Mouse (Mus musculus) heart, embryonic 13.5 days (tissue): ENCODE measurements around the gene Ccdc71. TPM values are rescaled to one million over a fixed set of nuclear protein-coding genes. Genes with fewer than 3 reads are reported as not detected.

Source experiments
- ATAC-seq: fragments of 200-750 bp; cut with Nextera tagmentation; 2 replicates; pipeline ENCODE4 v1.8.0; 2017; ENCODE audit warnings: moderate TSS enrichment; ENCODE audit not compliant: insufficient number of reproducible peaks, low FRiP score, low TSS enrichment; ENCODE audit errors: extremely low read depth
- H3K27ac ChIP-seq: fragments of 300-500 bp; sonication (generic); replicated peaks from 2 replicates; pipeline ENCODE4 v1.5.1; 2015; ENCODE audit warnings: moderate library complexity, mild to moderate bottlenecking, inconsistent platforms
- H3K27me3 ChIP-seq: fragments of 300-500 bp; sonication (generic); replicated peaks from 2 replicates; pipeline ENCODE4 v1.6.1; 2015; ENCODE audit warnings: mild to moderate bottlenecking, inconsistent platforms
- H3K36me3 ChIP-seq: fragments of 300-500 bp; sonication (generic); 2 replicates; pipeline ENCODE4 v1.6.1; 2015; ENCODE audit warnings: mild to moderate bottlenecking, inconsistent platforms
- H3K4me1 ChIP-seq: fragments of 300-500 bp; sonication (generic); 2 replicates; pipeline ENCODE4 v1.6.1; 2015; ENCODE audit warnings: inconsistent platforms
- H3K4me2 ChIP-seq: fragments of 300-500 bp; sonication (generic); 2 replicates; pipeline ENCODE4 v1.6.1; 2015; ENCODE audit warnings: inconsistent platforms, mild to moderate bottlenecking, moderate library complexity
- H3K4me3 ChIP-seq: fragments of 300-500 bp; sonication (generic); 2 replicates; pipeline ENCODE4 v1.5.1; 2015; ENCODE audit warnings: moderate library complexity, mild to moderate bottlenecking, inconsistent platforms
- H3K9ac ChIP-seq: fragments of 300-500 bp; sonication (generic); 2 replicates; pipeline ENCODE4 v1.6.1; 2015; ENCODE audit warnings: inconsistent platforms, mild to moderate bottlenecking, moderate library complexity
- H3K9me3 ChIP-seq: fragments of 300-500 bp; sonication (generic); 2 replicates; pipeline ENCODE4 v1.6.1; 2016; ENCODE audit warnings: inconsistent platforms
- WGBS: fragments of 180-500 bp; shearing (Covaris S2); methylation state at CpG from one replicate; pipeline ENCODE4 v1.1.7; 2015; ENCODE audit warnings: mixed read lengths; 5-methylcytosine and 5-hydroxymethylcytosine counted together
- polyA plus RNA-seq: library from polyadenylated mRNA; unstranded; fragments of >200 nt; fragmentation: Nextera tagmentation; extraction: Ambion mirVana; gene quantifications from 2 replicates; pipeline ENCODE4 v1.2.1, GENCODE M21; 2015

The Ccdc71 gene
- polyA plus RNA-seq, 1 experiment from 2014 or later, result 42.7 TPM

DNA sequence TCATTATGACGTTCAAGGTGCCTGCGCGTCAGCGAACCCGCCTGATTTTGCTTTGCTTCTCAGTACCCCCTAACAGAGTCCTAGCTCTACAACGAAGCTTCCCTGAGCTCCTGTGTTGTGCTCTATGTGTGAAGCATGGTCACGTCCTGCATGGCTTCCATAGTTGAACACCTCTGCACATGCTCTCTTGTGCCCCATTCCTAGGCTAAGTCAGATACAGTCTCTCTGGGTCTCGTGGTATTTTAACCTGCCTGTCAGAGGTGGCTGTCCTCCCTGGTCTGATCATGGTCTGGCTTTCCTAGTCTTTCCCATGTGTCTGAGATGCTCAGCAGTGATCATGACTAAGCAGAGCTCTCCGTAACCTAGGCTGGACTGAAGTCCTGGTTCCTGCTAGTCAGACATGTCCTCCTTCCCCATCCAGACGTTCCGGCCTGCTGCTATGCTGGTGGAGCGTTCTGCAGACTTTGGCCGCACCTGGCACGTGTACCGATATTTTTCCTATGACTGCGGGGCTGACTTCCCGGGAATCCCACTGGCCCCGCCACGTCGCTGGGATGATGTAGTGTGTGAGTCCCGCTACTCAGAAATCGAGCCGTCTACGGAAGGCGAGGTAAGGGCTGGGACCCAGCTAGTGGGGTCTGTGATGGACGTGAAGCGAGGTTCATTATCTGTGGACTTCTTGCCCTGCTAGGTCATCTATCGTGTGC, 20.6 kb downstream of the Ccdc71 start:
- peak overlapping the region; percentile 73 for H3K27ac ChIP-seq
- ATAC-seq, result no peak
- WGBS, result 82% methylated on average over 28 of the region's 28 CpGs

DNA sequence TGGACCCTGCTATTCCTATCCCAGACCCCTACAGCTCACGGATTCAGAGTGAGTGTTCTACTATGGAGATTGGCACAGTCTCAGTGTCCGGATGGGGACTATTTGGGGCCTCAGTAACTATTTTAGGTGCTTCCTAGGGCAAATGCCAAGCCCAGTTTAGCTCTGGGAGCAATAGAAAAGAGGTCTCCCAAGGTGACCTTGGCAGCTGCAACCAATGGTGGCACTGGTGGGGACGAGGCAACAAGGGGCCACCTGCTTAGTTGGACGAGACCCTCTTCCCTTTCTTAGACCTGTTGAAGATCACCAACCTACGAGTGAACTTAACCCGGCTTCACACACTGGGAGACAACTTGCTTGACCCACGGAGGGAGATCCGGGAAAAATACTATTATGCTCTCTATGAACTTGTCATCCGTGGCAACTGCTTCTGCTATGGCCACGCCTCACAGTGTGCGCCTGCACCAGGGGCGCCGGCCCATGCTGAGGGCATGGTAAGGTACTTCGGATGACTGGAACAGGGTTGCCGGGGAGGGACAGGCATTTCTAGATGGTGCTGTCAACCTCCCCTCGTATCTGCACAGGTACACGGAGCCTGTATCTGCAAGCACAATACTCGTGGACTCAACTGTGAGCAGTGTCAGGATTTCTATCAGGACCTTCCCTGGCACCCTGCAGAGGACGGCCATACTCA, 21.3 kb downstream of the Ccdc71 start:
- H3K9me3 ChIP-seq, result no peaks in the 10 kb centered on the region
- H3K27ac ChIP-seq, result peak overlapping the region; percentile 73
- WGBS, result 77% methylated on average over 19 of the region's 19 CpGs
- no peaks in the 10 kb centered on the region for H3K27me3 ChIP-seq
- peak overlapping the region; percentile 97 for H3K4me2 ChIP-seq
- H3K4me3 ChIP-seq, result peak overlapping the region; percentile 73; the same call in 1 of the 2 replicates
- no peak for ATAC-seq
- H3K9ac ChIP-seq, result peak overlapping the region; percentile 92
- H3K4me1 ChIP-seq, result peaks cover 35% of the 10 kb centered on the region
- peaks cover 59% of the 10 kb centered on the region for H3K36me3 ChIP-seq

More for the DNA sequence above, 20.6 kb downstream of the Ccdc71 start:
- Histone ChIP-seq H3K4me1 (peaks cover 35% of the 10 kb centered on the region), H3K9me3 (no peaks in the 10 kb centered on the region), H3K4me2 (peak overlapping the region; percentile 97), H3K27me3 (no peaks in the 10 kb centered on the region), H3K4me3 (peak overlapping the region; percentile 73), H3K9ac (peak overlapping the region; percentile 92), H3K36me3 (peaks cover 52% of the 10 kb centered on the region)

DNA sequence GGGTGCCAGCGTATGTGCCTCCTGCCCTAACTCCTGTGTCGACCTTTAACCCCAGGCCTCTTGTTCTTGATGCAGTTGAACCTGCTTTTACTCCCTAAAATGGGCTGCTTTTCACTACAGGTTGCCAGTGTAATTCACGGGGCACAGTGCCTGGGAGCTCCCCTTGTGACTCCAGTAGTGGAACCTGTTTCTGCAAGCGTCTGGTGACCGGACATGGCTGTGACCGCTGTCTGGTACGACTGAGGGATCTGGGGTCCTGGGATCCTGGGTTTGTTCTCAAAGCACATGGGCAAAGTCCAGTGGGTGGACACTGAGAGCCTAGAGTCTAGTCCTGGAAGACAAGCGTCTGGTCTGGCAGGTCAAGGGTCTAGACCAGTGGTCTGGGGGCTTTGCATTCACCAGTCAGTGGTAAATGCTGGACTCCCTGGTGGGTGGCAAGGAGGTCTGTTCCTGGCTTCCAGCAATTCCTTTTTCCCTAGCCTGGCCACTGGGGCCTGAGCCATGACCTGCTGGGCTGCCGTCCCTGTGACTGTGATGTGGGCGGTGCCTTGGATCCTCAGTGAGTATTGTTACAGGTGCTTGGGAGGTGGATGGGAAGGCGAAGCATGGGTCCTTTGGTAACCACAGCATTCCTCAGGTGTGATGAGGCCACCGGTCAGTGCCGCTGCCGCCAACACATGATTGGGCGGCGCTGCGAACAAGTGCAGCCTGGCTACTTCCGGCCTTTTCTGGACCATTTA, 22.9 kb downstream of the Ccdc71 start:
- Histone ChIP-seq H3K4me2 (no peak overlapping the region), H3K36me3 (peaks cover 75% of the 10 kb centered on the region), H3K27ac (no peak overlapping the region), H3K27me3 (no peaks in the 10 kb centered on the region), H3K9ac (no peak overlapping the region), H3K4me3 (no peak overlapping the region), H3K4me1 (peaks cover 33% of the 10 kb centered on the region), H3K9me3 (no peaks in the 10 kb centered on the region)
- ATAC-seq, result no peak
- 90% methylated on average over 18 of the region's 18 CpGs for WGBS

DNA sequence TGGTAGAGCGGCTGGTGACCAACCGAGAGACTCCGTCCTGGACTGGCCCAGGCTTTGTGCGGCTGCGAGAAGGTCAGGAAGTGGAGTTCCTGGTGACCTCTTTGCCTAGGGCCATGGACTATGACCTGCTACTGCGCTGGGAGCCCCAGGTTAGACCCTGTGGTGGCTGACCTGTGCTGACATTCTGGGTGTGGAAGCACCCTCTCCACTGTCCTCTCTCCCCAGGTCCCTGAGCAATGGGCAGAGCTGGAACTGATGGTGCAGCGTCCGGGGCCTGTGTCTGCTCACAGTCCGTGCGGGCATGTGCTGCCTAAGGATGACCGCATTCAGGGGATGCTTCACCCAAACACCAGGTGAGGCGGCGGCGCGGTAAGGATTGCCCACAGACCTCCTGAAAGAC, 23.7 kb downstream of the Ccdc71 start:
- H3K27ac ChIP-seq, result no peak overlapping the region
- H3K9ac ChIP-seq, result no peak overlapping the region
- peaks cover 31% of the 10 kb centered on the region for H3K4me1 ChIP-seq
- H3K4me2 ChIP-seq, result no peak overlapping the region
- WGBS, result 89% methylated on average over 15 of the region's 15 CpGs
- no peak overlapping the region for H3K4me3 ChIP-seq
- H3K9me3 ChIP-seq, result no peaks in the 10 kb centered on the region
- no peak for ATAC-seq
- no peaks in the 10 kb centered on the region for H3K27me3 ChIP-seq
- H3K36me3 ChIP-seq, result peaks cover 83% of the 10 kb centered on the region

DNA sequence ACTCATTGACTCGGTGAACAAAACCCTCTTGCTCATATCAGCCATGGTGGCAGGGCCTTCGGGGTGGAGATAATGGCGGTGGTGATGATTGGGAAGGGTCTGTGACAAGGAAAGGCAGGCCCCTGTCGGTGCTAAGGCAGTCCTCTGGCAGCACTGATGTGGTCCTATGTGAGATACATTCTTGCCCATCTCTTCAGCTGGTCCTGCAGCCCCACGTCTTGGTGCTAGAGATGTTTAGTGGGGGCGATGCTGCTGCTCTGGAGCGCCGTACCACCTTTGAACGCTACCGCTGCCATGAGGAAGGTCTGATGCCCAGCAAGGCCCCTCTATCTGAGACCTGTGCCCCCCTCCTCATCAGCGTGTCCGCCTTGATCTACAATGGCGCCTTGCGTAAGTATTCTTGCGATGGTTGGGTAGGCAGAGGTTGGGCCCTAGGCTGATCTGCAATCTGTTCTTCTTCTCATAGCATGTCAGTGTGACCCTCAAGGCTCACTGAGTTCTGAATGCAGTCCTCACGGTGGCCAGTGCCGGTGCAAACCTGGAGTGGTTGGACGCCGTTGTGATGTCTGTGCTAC, 25.1 kb downstream of the Ccdc71 start:
- Histone ChIP-seq H3K36me3 (peaks cover 95% of the 10 kb centered on the region), H3K4me2 (no peak overlapping the region), H3K4me1 (peaks cover 26% of the 10 kb centered on the region), H3K9ac (no peak overlapping the region), H3K4me3 (no peak overlapping the region), H3K27ac (no peak overlapping the region), H3K27me3 (no peaks in the 10 kb centered on the region), H3K9me3 (no peaks in the 10 kb centered on the region)
- no peak for ATAC-seq
- 89% methylated on average over 19 of the region's 19 CpGs for WGBS

DNA sequence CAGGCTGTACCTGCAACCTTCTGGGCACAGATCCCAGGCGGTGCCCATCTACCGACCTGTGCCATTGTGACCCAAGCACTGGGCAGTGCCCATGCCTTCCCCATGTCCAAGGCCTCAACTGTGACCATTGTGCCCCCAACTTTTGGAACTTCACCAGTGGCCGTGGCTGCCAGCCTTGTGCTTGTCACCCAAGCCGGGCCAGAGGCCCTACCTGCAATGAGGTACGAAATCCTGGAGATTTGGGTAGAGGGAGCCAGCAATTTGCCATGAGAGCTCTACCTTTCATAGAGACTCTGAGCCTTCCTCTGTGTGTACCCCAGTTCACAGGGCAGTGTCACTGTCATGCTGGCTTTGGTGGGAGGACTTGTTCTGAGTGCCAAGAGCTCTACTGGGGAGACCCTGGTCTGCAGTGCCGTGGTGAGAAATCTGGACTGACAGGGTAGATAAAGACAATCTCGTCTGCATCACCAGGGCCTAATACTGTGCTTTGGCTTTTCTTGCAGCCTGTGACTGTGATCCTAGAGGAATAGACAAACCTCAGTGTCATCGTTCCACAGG, 26.7 kb downstream of the Ccdc71 start:
- no peak overlapping the region for H3K4me3 ChIP-seq
- peaks cover 17% of the 10 kb centered on the region for H3K4me1 ChIP-seq
- no peak for ATAC-seq
- H3K27ac ChIP-seq, result no peak overlapping the region
- H3K4me2 ChIP-seq, result no peak overlapping the region
- H3K27me3 ChIP-seq, result no peaks in the 10 kb centered on the region
- WGBS, result 86% methylated on average over 8 of the region's 8 CpGs
- H3K36me3 ChIP-seq, result peaks cover 85% of the 10 kb centered on the region
- H3K9ac ChIP-seq, result no peak overlapping the region
- H3K9me3 ChIP-seq, result no peaks in the 10 kb centered on the region

DNA sequence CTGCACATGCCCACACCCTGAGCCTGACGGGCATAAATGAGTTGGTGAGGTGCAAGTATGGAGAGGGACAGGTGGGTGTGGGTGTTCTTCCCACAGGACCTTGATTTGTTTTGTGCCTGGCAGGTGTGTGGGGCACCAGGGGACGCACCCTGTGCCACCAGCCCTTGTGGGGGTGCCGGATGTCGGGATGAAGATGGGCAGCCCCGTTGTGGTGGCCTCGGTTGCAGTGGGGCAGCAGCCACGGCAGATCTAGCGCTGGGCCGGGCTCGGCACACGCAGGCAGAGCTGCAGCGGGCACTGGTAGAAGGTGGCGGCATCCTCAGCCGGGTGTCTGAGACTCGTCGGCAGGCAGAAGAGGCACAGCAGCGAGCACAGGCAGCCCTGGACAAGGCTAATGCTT, 28.1 kb downstream of the Ccdc71 start:
- ATAC-seq, result no peak
- Histone ChIP-seq H3K27me3 (no peaks in the 10 kb centered on the region), H3K27ac (no peak overlapping the region), H3K4me3 (no peak overlapping the region), H3K36me3 (peaks cover 85% of the 10 kb centered on the region), H3K4me2 (no peak overlapping the region), H3K4me1 (peaks cover 20% of the 10 kb centered on the region), H3K9me3 (no peaks in the 10 kb centered on the region), H3K9ac (no peak overlapping the region)
- WGBS, result 87% methylated on average over 17 of the region's 17 CpGs

DNA sequence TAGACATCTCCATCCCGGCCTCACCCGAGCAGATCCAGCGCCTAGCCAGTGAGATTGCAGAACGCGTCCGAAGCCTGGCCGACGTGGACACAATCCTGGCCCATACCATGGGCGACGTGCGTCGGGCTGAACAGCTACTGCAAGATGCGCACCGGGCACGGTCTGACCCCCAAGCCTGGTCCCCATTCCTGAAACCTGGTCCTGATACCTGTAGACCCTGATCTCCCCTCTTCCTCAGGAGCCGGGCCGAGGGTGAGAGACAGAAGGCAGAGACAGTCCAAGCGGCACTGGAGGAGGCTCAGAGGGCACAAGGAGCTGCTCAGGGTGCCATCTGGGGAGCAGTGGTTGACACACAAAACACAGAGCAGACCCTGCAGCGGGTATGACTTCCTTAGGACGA, 28.9 kb downstream of the Ccdc71 start:
- peak overlapping the region; percentile 99; the same call in 1 of the 2 replicates for H3K9ac ChIP-seq

DNA sequence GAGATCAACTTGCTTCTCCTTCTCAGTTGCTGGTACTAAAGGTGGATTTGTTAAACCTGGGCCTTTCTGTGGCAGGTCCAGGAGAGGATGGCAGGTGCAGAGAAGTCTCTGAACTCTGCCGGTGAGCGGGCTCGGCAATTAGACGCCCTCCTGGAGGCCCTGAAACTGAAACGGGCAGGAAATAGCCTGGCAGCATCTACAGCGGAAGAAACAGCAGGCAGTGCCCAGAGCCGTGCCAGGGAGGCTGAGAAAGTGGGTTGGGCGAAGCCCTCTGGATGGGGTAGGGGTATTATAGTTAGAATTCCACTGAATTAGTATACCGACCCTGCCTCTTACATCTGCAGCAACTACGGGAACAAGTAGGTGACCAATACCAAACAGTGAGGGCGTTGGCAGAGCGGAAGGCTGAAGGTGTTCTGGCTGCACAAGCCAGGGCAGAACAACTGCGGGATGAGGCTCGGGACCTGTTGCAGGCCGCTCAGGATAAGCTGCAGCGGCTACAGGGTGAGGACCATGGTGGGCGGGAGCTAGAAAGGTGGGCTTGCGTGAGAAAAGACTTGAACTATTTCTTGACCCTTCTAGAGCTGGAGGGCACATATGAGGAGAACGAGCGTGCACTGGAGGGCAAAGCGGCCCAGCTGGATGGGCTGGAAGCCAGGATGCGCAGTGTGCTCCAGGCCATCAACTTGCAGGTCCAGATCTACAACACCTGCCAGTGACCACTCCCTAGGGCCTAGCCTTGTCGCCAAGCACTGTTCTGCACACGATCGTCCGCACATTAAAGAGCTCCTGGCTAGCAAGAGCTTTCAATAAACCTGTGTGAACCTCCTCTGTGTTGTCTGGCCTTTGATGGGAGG, 29.6 kb downstream of the Ccdc71 start:
- ATAC-seq, result 0 out of 2 replicates have a peak, but pooled peaks have one; percentile 0
- H3K4me1 ChIP-seq, result peaks cover 20% of the 10 kb centered on the region
- H3K9me3 ChIP-seq, result no peaks in the 10 kb centered on the region
- peaks cover 85% of the 10 kb centered on the region for H3K36me3 ChIP-seq
- H3K4me3 ChIP-seq, result peak overlapping the region; percentile 97
- 65% methylated on average over 26 of the region's 26 CpGs for WGBS
- peak overlapping the region; percentile 95 for H3K4me2 ChIP-seq
- no peaks in the 10 kb centered on the region for H3K27me3 ChIP-seq
- peak overlapping the region; percentile 98 for H3K27ac ChIP-seq
- peak overlapping the region; percentile 99 for H3K9ac ChIP-seq

More for the DNA sequence above, 28.9 kb downstream of the Ccdc71 start:
- H3K27ac ChIP-seq, result peak overlapping the region; percentile 98; the same call in 1 of the 2 replicates
- H3K4me3 ChIP-seq, result no peak overlapping the region
- H3K4me1 ChIP-seq, result peaks cover 20% of the 10 kb centered on the region
- no peak for ATAC-seq
- 94% methylated on average over 20 of the region's 20 CpGs for WGBS
- no peaks in the 10 kb centered on the region for H3K27me3 ChIP-seq
- H3K4me2 ChIP-seq, result no peak overlapping the region
- no peaks in the 10 kb centered on the region for H3K9me3 ChIP-seq
- H3K36me3 ChIP-seq, result peaks cover 85% of the 10 kb centered on the region

DNA sequence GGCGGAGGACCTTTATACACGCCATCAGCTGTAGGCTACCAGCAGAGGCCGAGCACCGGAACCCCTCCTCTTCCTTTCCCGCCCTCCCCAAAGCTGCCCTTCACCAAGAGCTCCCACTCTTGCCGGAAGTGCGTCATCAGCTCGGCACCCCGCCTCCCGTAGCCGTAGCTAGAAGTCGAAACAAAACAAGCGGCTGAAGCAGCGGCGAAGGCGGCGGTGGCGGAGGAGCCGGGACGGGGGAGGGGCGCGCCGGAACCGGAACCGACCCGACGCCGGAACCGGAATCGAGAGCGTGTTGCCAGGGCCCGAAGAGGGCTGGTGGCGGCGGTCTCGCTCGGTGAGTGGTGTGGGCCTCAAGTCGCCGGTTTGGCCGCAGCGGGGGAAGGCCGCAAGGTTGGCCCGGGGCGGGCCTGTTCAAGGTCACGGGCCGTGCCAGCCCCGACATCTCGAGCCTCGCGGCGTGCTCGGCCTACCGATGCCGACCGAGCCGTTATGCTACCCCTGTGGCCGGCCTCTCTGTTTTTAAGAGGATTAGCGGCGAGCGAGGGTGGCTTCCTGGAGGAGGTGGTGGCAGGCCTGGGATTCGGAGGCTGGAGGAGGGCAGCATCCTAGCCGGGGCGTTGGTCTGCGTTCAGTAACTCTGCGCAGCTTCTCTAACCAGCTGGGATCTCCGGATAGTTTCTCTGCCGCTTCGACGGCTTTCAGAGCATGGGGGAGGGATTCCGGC, 30.4 kb downstream of the Ccdc71 start, which contains the start of gene Usp19:
TSS of gene Usp19 (plus strand) at position 44 of the 727 bp plus-strand sequence.
- peak within 1 kb of the TSS; percentile 95 for H3K4me2 ChIP-seq
- H3K27ac ChIP-seq, result peak within 1 kb of the TSS; percentile 98
- no peaks in the 10 kb centered on the region for H3K27me3 ChIP-seq
- no peaks in the 10 kb centered on the region for H3K9me3 ChIP-seq
- peak; percentile 85 for ATAC-seq
- WGBS, result under 1% methylated on average over 69 of the region's 69 CpGs
- peak within 1 kb of the TSS; percentile 97 for H3K4me3 ChIP-seq
- peaks cover 20% of the 10 kb centered on the region for H3K4me1 ChIP-seq
- peak within 1 kb of the TSS; percentile 99 for H3K9ac ChIP-seq
- H3K36me3 ChIP-seq, result peaks cover 85% of the 10 kb centered on the region
